Mouse (Mus musculus) myocyte (in vitro differentiated cells): Measurements from ENCODE around the gene Zranb1. TPM values are rescaled to one million over a fixed set of nuclear protein-coding genes. Genes with fewer than 3 reads are reported as not detected.

Source experiments
- H3K27me3 ChIP-seq: one replicate; pipeline ENCODE4 v1.6.1; 2011; ENCODE audit not compliant: control insufficient read depth, insufficient read depth, insufficient read length
- H3K36me3 ChIP-seq: one replicate; pipeline ENCODE4 v1.6.1; 2011; ENCODE audit not compliant: control insufficient read depth, insufficient read depth
- H3K4me2 ChIP-seq: one replicate; pipeline ENCODE4 v1.6.1; 2011; ENCODE audit warnings: low read depth, control low read depth
- H3K4me3 ChIP-seq: one replicate; pipeline ENCODE4 v1.5.1; 2011; ENCODE audit warnings: mild to moderate bottlenecking, control low read depth, moderate library complexity
- H3K79me2 ChIP-seq: one replicate; pipeline ENCODE4 v1.6.1; 2011; ENCODE audit not compliant: control insufficient read depth, insufficient read depth
- H3ac ChIP-seq: one replicate; pipeline ENCODE4 v1.6.1; 2011; ENCODE audit not compliant: control insufficient read depth, insufficient read length
- CEBPB ChIP-seq: IDR thresholded peaks from 2 replicates; pipeline ENCODE4 v1.6.1; 2011; ENCODE audit warnings: mild to moderate bottlenecking, moderate library complexity; ENCODE audit not compliant: poor library complexity, insufficient read depth, severe bottlenecking
- E2F4 ChIP-seq: IDR thresholded peaks from one replicate; pipeline ENCODE4 v1.6.1; 2011; ENCODE audit warnings: mild to moderate bottlenecking, control low read depth, moderate library complexity; ENCODE audit not compliant: insufficient read depth
- MAX ChIP-seq: IDR thresholded peaks from one replicate; pipeline ENCODE4 v1.6.1; 2011; ENCODE audit warnings: low read depth, mild to moderate bottlenecking, control low read depth
- MYOD1 ChIP-seq, 3 experiments: IDR thresholded peaks; one replicate each; pipeline ENCODE4 v1.6.1; 2011; ENCODE audit warnings: control low read depth in 2 of 3, low read depth in 2 of 3, mild to moderate bottlenecking in 2 of 3, moderate library complexity in 1 of 3; ENCODE audit not compliant: insufficient read length in 2 of 3, control insufficient read depth in 1 of 3
- MYOG ChIP-seq, 3 experiments: IDR thresholded peaks; one replicate each; pipeline ENCODE4 v1.6.1; 2011; ENCODE audit warnings: control low read depth in 2 of 3, low read depth in 2 of 3, mild to moderate bottlenecking in 2 of 3; ENCODE audit not compliant: insufficient read length in 2 of 3, control insufficient read depth in 1 of 3, insufficient read depth in 1 of 3
- POLR2A ChIP-seq: IDR thresholded peaks from one replicate; pipeline ENCODE4 v1.6.1; 2011; ENCODE audit warnings: low read depth, mild to moderate bottlenecking, control low read depth, moderate library complexity; ENCODE audit not compliant: insufficient read length
- POLR2AphosphoS2 ChIP-seq: IDR thresholded peaks from one replicate; pipeline ENCODE4 v1.6.1; 2011; ENCODE audit warnings: low read depth, control low read depth; ENCODE audit not compliant: insufficient read length
- REST ChIP-seq: IDR thresholded peaks from one replicate; pipeline ENCODE4 v1.6.1; 2011; ENCODE audit warnings: mild to moderate bottlenecking, control low read depth, moderate library complexity; ENCODE audit not compliant: insufficient read depth, insufficient read length
- SRF ChIP-seq: IDR thresholded peaks from one replicate; pipeline ENCODE4 v1.6.1; 2011; ENCODE audit warnings: low read depth; ENCODE audit not compliant: control insufficient read depth, insufficient read length
- TCF12 ChIP-seq: IDR thresholded peaks from one replicate; pipeline ENCODE4 v1.6.1; 2011; ENCODE audit warnings: mild to moderate bottlenecking, control low read depth; ENCODE audit not compliant: poor library complexity, insufficient read depth, severe bottlenecking
- TCF3 ChIP-seq: IDR thresholded peaks from one replicate; pipeline ENCODE4 v1.6.1; 2011; ENCODE audit warnings: low read depth, control low read depth; ENCODE audit not compliant: insufficient read length
- USF1 ChIP-seq: IDR thresholded peaks from one replicate; pipeline ENCODE4 v1.6.1; 2011; ENCODE audit warnings: low read depth, mild to moderate bottlenecking, control low read depth, moderate library complexity
- polyA plus RNA-seq: library from polyadenylated mRNA; unstranded; fragments of >200 nt; fragmentation: generic; extraction: Trizol; gene quantifications from one replicate; pipeline ENCODE4 v1.2.1, GENCODE M21; 2012; ENCODE audit warnings: missing spikeins

Gene Zranb1
- polyA plus RNA-seq, 1 experiment: 14.6 TPM

- Histone ChIP-seq H3K79me2 (no peaks in the 10 kb centered on the region), H3K4me3 (no peak overlapping the region), H3K27me3 (no peaks in the 10 kb centered on the region), H3K36me3 (peaks cover 35% of the 10 kb centered on the region), H3ac (no peak overlapping the region), H3K4me2 (no peak overlapping the region)
- no peak for TF ChIP-seq TCF12
- no peak for TF ChIP-seq MYOD1 (IDR thresholded peaks at IDR 0.05; ENCODE audit: control insufficient read depth in 1 of 3, insufficient read length in 2 of 3, low read depth in 2 of 3)
- TF ChIP-seq USF1: no peak
- TF ChIP-seq MYOG (IDR thresholded peaks at IDR 0.05; ENCODE audit: control insufficient read depth in 1 of 3, insufficient read depth in 1 of 3, insufficient read length in 2 of 3, low read depth in 2 of 3): no peak
- no peak for TF ChIP-seq REST
- TF ChIP-seq MAX: no peak
- TF ChIP-seq TCF3: no peak
- no peak for TF ChIP-seq E2F4
- TF ChIP-seq POLR2AphosphoS2: no peak
- no peak for TF ChIP-seq CEBPB
These were observed 58.9 kb downstream of the Zranb1 start for GRCm38 (mm10) chr7:132989839-132990238.

- no peaks in the 10 kb centered on the region for H3K79me2 ChIP-seq
- peaks cover 23% of the 10 kb centered on the region for H3K36me3 ChIP-seq
- H3K27me3 ChIP-seq: no peaks in the 10 kb centered on the region
- no peak overlapping the region for H3K4me2 ChIP-seq
- no peak overlapping the region for H3K4me3 ChIP-seq
- TF ChIP-seq TCF3: no peak
- no peak for TF ChIP-seq MYOG (IDR thresholded peaks at IDR 0.05; ENCODE audit: control insufficient read depth in 1 of 3, insufficient read depth in 1 of 3, insufficient read length in 2 of 3, low read depth in 2 of 3)
- TF ChIP-seq SRF: no peak
- TF ChIP-seq MAX: no peak
- TF ChIP-seq POLR2AphosphoS2: no peak
- TF ChIP-seq E2F4: no peak
- no peak overlapping the region for H3ac ChIP-seq
These were observed 60.4 kb downstream of the Zranb1 start for GRCm38 (mm10) chr7:132991240-132991900.

- peaks cover 18% of the 10 kb centered on the region for H3K36me3 ChIP-seq
- H3K79me2 ChIP-seq: no peaks in the 10 kb centered on the region
- no peak overlapping the region for H3ac ChIP-seq
- H3K4me2 ChIP-seq: peak overlapping the region; percentile 36
- H3K4me3 ChIP-seq: no peak overlapping the region
- H3K27me3 ChIP-seq: no peaks in the 10 kb centered on the region
- peak; percentile 71 for TF ChIP-seq TCF3
- no peak for TF ChIP-seq MAX
- TF ChIP-seq E2F4: no peak
- peak; percentile 60 to 89 (median 88) for TF ChIP-seq MYOG (IDR thresholded peaks at IDR 0.05; ENCODE audit: control insufficient read depth in 1 of 3, insufficient read depth in 1 of 3, insufficient read length in 2 of 3, low read depth in 2 of 3)
- no peak for TF ChIP-seq USF1
- peak; percentile 58 for TF ChIP-seq TCF12
- TF ChIP-seq SRF: peak; percentile 53
- no peak for TF ChIP-seq REST
- peak; percentile 97 to 99 (median 98) for TF ChIP-seq MYOD1 (IDR thresholded peaks at IDR 0.05; ENCODE audit: control insufficient read depth in 1 of 3, insufficient read length in 2 of 3, low read depth in 2 of 3)
- peak; percentile 62 for TF ChIP-seq POLR2A
- TF ChIP-seq POLR2AphosphoS2: peak; percentile 68
- peak; percentile 43; the same call in 1 of the 2 replicates for TF ChIP-seq CEBPB
These were observed 62.1 kb downstream of the Zranb1 start for GRCm38 (mm10) chr7:132992967-132993615.

GRCm38 (mm10) chr7:132994120-132994519, 63.2 kb downstream of the Zranb1 start:
- no peak overlapping the region for H3K4me3 ChIP-seq
- no peaks in the 10 kb centered on the region for H3K27me3 ChIP-seq
- H3K4me2 ChIP-seq: no peak overlapping the region
- H3K79me2 ChIP-seq: no peaks in the 10 kb centered on the region
- TF ChIP-seq TCF3: no peak
- TF ChIP-seq POLR2AphosphoS2: no peak
- TF ChIP-seq E2F4: no peak
- TF ChIP-seq REST: no peak
- TF ChIP-seq MAX: no peak
- no peak for TF ChIP-seq POLR2A
- TF ChIP-seq CEBPB: no peak
- TF ChIP-seq MYOD1 (IDR thresholded peaks at IDR 0.05; ENCODE audit: control insufficient read depth in 1 of 3, insufficient read length in 2 of 3, low read depth in 2 of 3): no peak
- no peak for TF ChIP-seq MYOG (IDR thresholded peaks at IDR 0.05; ENCODE audit: control insufficient read depth in 1 of 3, insufficient read depth in 1 of 3, insufficient read length in 2 of 3, low read depth in 2 of 3)
- no peak for TF ChIP-seq TCF12
- no peak for TF ChIP-seq SRF
- no peak for TF ChIP-seq USF1
- H3ac ChIP-seq: no peak overlapping the region
- H3K36me3 ChIP-seq: peaks cover 18% of the 10 kb centered on the region
